Mouse (Mus musculus) B cell, adult 2 months (primary cell): ENCODE results near the gene Adarb2.

Experiments
- DNase-seq, 2 experiments: peaks; one replicate each; pipeline ENCODE4 v3.0.0; 2022

The Adarb2 gene

GRCm38 (mm10) chr13:8692787-8693186 is 490.1 kb downstream of the Adarb2 start:
- DNase-seq = no peak

DNA sequence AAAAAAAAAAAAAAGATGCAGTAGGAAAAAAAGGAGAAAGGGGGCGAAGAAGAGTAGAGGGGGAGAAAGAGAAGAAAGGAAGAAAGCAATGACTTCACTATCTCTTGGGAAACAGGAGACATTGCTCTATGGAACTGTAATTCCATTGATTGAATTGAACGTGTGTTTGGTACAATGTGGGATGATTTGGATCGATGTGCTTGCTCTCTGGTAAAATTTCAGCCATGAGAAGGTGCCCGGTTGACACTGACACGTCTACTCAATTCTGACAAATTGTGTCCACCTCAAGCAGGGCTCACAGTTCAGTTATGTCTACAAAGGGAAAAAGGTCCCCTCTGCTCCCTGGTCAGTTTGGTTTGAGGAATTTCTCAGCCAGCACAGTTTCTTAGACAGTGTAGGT is 495.8 kb downstream of the Adarb2 start:
- DNase-seq = no peak

DNA sequence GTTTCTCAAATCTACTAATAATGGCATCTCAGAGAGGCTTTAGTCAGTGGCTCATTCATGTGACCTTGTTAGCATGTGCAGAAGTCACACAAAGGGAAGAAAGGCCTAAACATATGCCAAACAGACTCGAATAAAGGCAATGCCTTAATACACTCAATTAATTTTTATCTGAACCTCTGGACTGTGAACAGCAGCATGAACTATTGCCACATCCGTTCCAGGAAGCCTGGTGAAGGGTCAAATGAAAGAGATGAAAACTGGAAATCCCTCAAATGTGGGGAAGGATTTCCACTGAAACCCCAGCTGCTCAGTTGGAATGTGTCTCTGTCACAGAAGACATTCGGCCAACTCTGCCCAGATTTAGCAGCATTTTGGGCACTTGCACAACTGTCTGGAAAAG is 497.2 kb downstream of the Adarb2 start:
- no peak for DNase-seq

- no peak for DNase-seq
Observed at GRCm38 (mm10) chr13:8700981-8701380, 498.3 kb downstream of the Adarb2 start.

DNA sequence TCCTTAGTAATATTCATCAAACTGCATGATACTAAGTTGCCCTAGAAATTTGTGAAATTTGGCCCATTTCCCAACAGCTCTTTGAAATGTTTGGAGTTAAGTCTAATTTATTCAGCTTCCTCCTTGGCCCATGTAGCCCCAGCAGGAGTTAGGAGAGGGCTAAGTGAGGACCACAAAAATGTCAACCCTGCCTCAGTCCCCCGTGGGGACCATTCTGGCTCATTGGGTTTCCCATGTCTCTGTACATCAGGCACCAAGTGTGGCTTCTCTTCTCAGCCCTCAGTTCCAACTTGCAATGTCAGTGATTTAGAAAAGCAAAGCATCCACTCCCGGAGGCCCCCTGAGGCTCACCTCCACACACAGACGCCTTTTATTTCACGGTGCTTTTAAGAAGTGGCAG is 502.6 kb downstream of the Adarb2 start:
- DNase-seq = no peak

DNA sequence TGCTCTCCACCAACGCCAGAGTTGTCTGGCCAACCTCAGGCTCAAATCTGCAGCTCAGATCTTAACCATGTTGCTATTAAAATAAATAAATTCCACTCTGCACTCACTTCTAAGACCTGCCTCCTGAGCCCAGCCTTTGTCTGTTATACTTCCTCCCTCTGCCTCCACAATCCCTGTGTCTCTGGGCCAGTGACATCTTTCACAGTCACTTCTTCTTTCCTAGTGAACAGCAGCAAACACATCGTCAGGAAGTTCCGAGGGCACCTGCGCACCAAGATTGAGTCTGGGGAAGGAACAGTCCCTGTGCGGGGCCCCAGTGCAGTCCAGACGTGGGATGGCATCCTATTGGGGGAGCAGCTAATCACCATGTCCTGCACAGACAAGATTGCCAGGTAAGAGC is 510.7 kb downstream of the Adarb2 start:
- DNase-seq = no peak

- no peak for DNase-seq
Observed at GRCm38 (mm10) chr13:8729972-8730645, 527.4 kb downstream of the Adarb2 start.

GRCm38 (mm10) chr13:8737139-8737865 is 534.6 kb downstream of the Adarb2 start:
- DNase-seq = no peak

DNA sequence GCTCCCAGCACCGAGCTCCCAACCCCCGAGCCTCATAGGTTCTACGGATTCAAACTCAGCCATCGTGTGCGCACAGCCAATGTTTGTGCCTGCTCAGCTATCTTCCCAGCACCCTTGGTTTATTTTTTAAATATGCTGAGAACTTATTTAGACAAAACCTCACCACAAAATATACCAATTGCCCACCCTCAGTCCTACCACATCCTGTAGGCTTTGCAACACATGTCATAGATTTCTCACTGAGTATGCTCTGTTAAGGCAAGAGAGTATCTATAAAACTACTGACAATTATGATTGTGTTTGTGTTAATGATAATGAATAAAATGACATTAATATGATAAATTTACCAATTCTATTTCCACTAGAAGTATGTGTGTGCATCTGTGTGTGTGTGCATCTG is 540.1 kb downstream of the Adarb2 start:
- no peak for DNase-seq

- DNase-seq = no peak
Observed at GRCm38 (mm10) chr13:8744565-8744964, 541.9 kb downstream of the Adarb2 start.

DNA sequence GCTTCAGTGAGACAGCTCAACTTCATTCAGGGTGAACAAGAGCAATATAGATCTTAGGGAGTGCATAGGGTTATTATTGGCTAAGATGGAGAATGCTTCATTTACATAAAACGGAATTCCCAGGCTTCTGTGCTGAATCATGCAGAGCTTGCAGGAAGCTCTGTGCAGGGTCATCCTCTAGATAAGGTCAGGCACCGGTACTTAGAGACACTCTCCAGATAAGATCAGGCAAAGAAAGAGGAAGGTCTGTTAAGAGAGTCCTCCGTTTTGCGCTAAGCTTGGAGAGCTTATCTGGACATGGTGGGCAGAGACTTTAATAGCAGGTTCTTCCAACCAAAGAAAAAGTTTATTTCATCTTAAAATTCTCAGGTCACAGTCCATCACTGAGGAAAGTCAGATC is 542.9 kb downstream of the Adarb2 start:
- DNase-seq = no peak

- DNase-seq = no peak
Observed at GRCm38 (mm10) chr13:8749451-8749850, 546.8 kb downstream of the Adarb2 start.

GRCm38 (mm10) chr13:8760940-8761339 is 558.3 kb downstream of the Adarb2 start:
- no peak for DNase-seq

- DNase-seq = no peak
Observed at GRCm38 (mm10) chr13:8769654-8770227, 567.1 kb downstream of the Adarb2 start.

DNA sequence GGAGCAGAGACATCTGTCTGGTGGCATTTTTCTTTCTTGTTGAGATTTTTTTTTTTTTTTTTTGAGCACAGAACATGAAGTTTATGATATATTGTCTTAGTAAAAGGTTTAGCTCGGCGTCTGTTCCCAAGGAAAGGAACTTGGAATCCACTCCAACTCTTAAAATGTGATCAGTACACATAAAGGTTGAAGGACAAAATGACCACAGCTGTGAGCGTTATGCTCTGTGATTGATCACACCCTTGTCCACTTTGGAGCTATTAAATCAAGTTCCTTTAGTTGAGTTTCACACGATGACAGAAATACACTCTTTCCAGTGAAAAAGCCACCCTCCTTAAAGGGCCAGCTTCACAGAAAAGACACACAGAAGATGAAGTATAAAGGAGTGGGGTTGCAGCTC is 568.0 kb downstream of the Adarb2 start:
- no peak for DNase-seq

- DNase-seq = peak; percentile 54 to 60
Observed at GRCm38 (mm10) chr13:8780441-8780840, 577.8 kb downstream of the Adarb2 start.

GRCm38 (mm10) chr13:8782636-8783035 is 580.0 kb downstream of the Adarb2 start:
- DNase-seq = no peak

GRCm38 (mm10) chr13:8783686-8784307 is 581.1 kb downstream of the Adarb2 start:
- no peak for DNase-seq

DNA sequence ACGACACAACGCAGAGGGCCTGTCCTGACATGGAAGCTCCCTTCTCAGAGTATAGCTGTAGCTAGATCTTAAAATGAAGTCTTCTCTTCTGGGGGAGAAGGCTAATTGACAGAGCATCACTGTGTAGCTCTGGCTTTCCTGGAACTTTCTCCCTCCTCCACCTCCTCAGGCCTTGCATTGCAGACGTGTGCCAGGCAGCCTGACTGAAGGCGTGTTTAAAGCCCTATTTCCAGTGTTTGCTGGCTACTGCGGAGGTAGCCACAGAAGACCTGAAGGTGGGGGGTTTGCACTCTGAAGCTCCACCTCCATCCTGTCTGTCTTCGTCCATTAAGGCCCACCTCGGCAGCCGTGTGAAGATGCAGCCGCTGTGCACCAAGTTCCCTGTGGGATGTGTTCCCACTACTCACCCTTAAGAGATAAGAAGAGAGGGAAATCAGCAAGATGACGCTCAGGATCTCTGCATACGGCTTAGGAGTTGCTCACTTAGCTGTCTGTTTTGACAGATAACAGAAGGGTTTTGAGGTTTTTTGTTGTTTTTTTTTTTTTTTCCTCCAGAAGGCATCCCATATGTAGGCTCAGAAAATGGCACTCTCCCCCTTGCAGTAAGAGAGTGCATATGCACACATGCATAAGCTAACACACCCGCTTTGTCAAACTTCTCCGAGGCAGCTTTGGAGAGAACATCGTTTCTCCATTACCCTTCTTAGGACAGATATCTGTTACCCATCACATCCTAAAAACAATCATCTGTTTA is 581.8 kb downstream of the Adarb2 start:
- DNase-seq = no peak

GRCm38 (mm10) chr13:8785185-8785584 is 582.5 kb downstream of the Adarb2 start:
- peak; percentile 27 to 32 for DNase-seq

- DNase-seq = no peak
Observed at GRCm38 (mm10) chr13:8793217-8793616, 590.6 kb downstream of the Adarb2 start.

- no peak for DNase-seq
Observed at GRCm38 (mm10) chr13:8800576-8800975, 597.9 kb downstream of the Adarb2 start.

- DNase-seq = no peak
Observed at GRCm38 (mm10) chr13:8805931-8806330, 603.3 kb downstream of the Adarb2 start.
